Mouse (Mus musculus) MEL (cell line): ENCODE measurements around the gene Tbc1d1.

Experiments
- CTCF ChIP-seq, 3 experiments: IDR thresholded peaks in 2 of 3; conservative IDR thresholded peaks in 1 of 3; 2 replicates each; pipeline ENCODE4 v1.5.1; 2011 to 2012; ENCODE audit warnings: low read length in 3 of 3, low read depth in 2 of 3, mild to moderate bottlenecking in 2 of 3, improper control_type of control experiment in 1 of 3, inconsistent platforms in 1 of 3, mixed read lengths in 1 of 3, moderate library complexity in 1 of 3; ENCODE audit not compliant: control insufficient read depth in 1 of 3, insufficient read depth in 1 of 3, poor library complexity in 1 of 3, severe bottlenecking in 1 of 3
- EP300 ChIP-seq, 2 experiments: IDR thresholded peaks; 2 replicates each; pipeline ENCODE4 v1.6.1; 2011; ENCODE audit warnings: improper control_type of control experiment in 2 of 2, low read length in 2 of 2, low read depth in 1 of 2, mild to moderate bottlenecking in 1 of 2
- GATA1 ChIP-seq: IDR thresholded peaks from 2 replicates; pipeline ENCODE4 v1.6.1; 2011; ENCODE audit warnings: low read depth, low read length, improper control_type of control experiment
- NELFE ChIP-seq: IDR thresholded peaks from 2 replicates; pipeline ENCODE4 v1.6.1; 2011; ENCODE audit warnings: low read depth, low read length, improper control_type of control experiment
- POLR2A ChIP-seq, 2 experiments: IDR thresholded peaks; 2 replicates each; pipeline ENCODE4 v1.6.1; 2011 to 2012; ENCODE audit warnings: low read length in 2 of 2, mild to moderate bottlenecking in 2 of 2, control low read depth in 1 of 2, improper control_type of control experiment in 1 of 2, low read depth in 1 of 2, moderate library complexity in 1 of 2; ENCODE audit not compliant: control insufficient read depth in 1 of 2, insufficient read depth in 1 of 2, poor library complexity in 1 of 2
- ZC3H11A ChIP-seq: IDR thresholded peaks from 2 replicates; pipeline ENCODE4 v1.6.1; 2012; ENCODE audit warnings: low read depth, mild to moderate bottlenecking, inconsistent platforms, low read length, improper control_type of control experiment

- TF ChIP-seq GATA1 (no peak), ZC3H11A (no peak), NELFE (no peak), CTCF (IDR thresholded peaks at IDR 0.05 in 2 of 3, conservative IDR thresholded peaks at IDR 0.05 in 1 of 3; ENCODE audit: control insufficient read depth in 1 of 3, insufficient read depth in 1 of 3, low read depth in 2 of 3, low read length in 3 of 3, poor library complexity in 1 of 3, severe bottlenecking in 1 of 3) (no peak), EP300 (IDR thresholded peaks at IDR 0.05; ENCODE audit: low read depth in 1 of 2, low read length in 2 of 2) (no peak), POLR2A (IDR thresholded peaks at IDR 0.05; ENCODE audit: control insufficient read depth in 1 of 2, insufficient read depth in 1 of 2, low read depth in 1 of 2, low read length in 2 of 2, poor library complexity in 1 of 2) (no peak)
These were observed 85.8 kb downstream of the Tbc1d1 start for GRCm38 (mm10) chr5:64241867-64242266.
